Mouse (Mus musculus) G1E-ER4 (cell line): ENCODE measurements around the gene Tmem245. TPM values are rescaled to one million over a fixed set of nuclear protein-coding genes. Genes with fewer than 3 reads are reported as not detected.

ENCODE experiments used
- GATA1 ChIP-seq: IDR thresholded peaks from one replicate; pipeline ENCODE4 v1.8.0; 2012; ENCODE audit warnings: low read length, inconsistent platforms
- polyA plus RNA-seq: library from polyadenylated mRNA; stranded (reverse); fragments of >175 nt; gene quantifications from 2 replicates; pipeline ENCODE4 v1.2.3, GENCODE M21; 2012

Tmem245 gene
- polyA plus RNA-seq, 1 experiment: 0.75 TPM

DNA sequence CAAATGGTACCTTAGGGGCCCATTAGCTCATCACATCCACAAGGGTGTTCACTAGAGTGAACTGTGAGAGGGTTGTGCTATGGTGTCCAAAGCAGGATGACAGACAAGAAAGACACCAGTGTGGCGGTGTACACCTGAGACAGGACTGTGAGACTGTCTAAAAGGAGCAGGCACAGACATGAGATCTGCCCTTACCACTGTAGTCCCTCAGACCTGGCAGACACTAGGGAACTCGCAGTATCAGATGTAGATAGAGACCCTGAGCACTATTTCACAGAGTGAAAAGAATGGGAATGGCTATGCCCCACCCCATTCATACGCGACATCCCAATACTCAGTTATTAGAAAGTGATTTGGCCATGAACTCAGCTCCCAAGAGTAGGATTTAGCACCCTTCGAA is 91.3 kb downstream of the Tmem245 start:
- no peak for TF ChIP-seq GATA1

GRCm38 (mm10) chr4:56850724-56851123 is 96.5 kb downstream of the Tmem245 start:
- no peak for TF ChIP-seq GATA1

DNA sequence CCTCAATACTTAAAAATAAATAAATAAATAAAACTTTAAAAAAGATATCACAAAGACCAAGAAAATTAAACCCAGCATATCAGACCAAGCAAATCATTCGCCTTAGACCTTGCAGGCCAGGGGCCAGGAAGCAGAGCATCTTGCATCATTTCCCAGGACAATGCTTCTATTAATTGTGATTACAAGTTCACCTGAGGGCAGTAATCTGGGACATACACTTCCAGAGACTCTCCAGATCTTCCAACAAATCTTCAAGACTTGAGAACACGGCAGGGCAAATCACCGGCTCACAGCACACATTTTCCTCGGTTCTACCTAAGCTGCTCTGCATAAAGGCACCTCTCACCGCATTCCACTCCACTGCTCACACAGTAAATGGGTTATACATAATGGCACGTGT is 99.2 kb downstream of the Tmem245 start:
- no peak for TF ChIP-seq GATA1

GRCm38 (mm10) chr4:56847400-56847799 is 99.8 kb downstream of the Tmem245 start:
- no peak for TF ChIP-seq GATA1

DNA sequence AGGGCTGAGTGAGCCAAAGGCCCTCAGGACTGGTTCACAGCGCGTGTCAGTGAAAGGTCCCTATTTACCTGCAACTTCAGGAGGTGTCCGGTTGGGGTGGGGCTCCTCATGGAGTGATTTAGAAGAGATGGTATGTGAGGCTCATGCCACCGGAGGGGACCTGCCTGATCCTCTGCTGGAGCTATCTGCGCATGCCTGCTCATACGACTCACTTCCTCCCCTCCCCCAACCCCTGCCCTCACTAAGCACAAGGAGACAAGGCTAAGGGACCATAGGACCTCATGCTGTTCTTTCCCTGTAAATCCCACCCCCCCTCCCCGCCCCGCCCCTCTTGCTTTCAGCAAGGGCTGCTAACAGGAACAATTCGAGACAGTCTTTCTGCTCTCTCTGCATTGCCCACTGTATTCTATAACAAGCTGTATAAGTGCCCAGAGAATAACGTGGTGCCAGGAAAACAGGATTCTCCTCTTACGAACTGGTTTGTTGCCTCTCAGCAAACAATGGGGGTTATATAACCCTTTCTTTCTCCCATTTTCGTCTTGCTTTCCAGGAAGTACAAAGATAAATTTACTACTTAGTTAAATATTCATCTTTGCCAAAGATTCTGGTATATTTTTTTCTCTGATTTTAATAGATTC is 101.2 kb downstream of the Tmem245 start:
- TF ChIP-seq GATA1: no peak

DNA sequence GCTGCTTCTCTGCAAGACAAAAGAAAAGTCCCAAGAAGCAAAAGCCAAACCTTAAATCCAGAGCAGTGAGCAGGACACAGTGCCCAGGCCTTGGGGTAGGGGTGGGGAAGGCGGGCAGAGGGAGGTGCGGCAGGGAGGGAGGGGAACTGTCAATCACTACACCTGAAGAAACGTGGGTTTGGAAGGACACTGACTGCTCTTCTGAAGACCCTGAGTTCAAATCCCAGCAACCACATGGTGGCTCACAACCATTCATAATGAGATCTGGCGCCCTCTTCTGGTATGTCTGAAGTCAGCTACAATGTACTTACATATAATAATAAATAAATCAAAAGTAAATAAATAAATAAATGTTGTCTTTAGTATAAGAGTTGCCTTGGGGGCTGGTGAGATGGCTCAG is 102.3 kb downstream of the Tmem245 start:
- no peak for TF ChIP-seq GATA1

GRCm38 (mm10) chr4:56843963-56844362 is 103.3 kb downstream of the Tmem245 start:
- no peak for TF ChIP-seq GATA1

DNA sequence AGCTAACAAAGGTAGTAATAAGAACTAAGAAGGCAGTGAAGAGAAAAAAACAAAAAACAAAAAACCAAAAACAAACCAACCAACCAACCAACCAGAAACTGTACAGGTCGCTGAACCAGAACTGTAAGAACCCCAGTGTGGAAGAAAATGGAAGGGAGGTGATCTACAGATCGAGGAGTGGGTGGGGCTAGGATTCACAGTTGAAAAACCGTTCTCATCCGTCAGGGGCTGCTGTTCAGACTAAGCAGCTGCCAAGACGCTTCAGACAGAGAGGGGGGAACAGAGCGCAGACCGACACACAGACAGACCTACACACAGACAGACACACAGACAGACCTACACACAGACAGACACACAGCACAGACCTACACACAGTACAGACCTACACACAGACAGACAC is 104.7 kb downstream of the Tmem245 start:
- no peak for TF ChIP-seq GATA1

DNA sequence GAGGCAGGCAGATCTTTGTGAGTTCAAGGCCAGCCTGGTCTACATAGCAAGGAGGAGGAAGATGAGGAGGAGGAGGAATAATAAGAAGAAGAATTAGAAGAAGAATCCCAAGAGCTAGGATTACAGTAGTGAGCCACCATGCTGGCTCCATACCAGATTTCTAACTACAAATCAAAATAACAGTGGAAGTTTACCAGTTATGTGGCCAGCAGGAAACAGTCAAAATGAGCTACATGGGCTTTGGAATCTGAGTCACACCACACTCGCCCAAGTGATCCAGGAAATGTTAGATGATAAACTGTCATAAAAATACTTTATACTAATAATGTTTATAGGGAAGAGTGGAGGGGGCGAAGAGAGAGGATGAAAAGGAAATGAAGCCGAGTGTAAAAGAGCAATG is 106.9 kb downstream of the Tmem245 start:
- no peak for TF ChIP-seq GATA1

DNA sequence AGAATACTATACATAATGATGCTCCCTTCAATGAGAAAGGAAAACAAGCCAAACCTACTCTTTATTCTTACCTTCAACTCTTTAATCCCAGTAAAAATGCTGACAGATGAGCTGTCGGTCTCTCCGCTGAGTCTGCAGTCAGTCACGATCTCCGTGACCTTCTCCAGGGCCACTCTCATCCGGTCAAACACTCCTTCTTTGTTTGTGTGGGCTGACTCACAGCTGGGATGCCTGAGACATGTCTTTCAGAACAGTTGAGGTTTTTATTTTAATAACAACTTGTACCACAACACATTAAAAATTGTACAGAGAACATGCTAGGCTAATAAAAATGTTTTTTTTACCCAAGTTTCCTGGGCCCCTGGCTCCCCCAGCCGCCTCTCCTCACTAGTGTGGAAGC is 109.6 kb downstream of the Tmem245 start:
- no peak for TF ChIP-seq GATA1

- no peak for TF ChIP-seq GATA1
Observed at GRCm38 (mm10) chr4:56831998-56832397, 115.2 kb downstream of the Tmem245 start.

GRCm38 (mm10) chr4:56831013-56831609 is 116.1 kb downstream of the Tmem245 start:
- TF ChIP-seq GATA1: no peak

GRCm38 (mm10) chr4:56829511-56829921 is 117.7 kb downstream of the Tmem245 start:
- no peak for TF ChIP-seq GATA1

DNA sequence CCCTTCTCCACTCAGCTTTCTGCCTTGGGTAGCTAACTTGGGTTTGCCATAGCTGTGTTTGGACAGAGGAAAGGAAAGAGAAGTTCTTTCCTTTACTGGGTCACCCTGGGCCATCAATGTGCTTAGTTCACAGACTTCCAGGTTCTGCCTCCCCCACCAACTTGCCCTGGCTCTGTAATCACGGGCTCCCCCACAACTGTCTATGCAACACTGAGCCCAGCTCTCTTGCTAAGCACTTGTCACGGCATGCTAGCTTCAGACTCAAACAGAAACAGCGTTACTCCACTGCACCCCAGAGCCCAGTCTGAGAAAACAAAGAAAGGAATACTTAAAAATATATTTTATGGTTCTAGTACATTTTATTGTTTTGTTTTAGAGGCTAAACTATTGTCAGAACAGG is 118.3 kb downstream of the Tmem245 start:
- TF ChIP-seq GATA1: no peak

GRCm38 (mm10) chr4:56824231-56824630 is 123.0 kb downstream of the Tmem245 start:
- no peak for TF ChIP-seq GATA1

- no peak for TF ChIP-seq GATA1
Observed at GRCm38 (mm10) chr4:56820017-56820550, 127.2 kb downstream of the Tmem245 start.

Other genes starting within 250 kb of the Tmem245 start
- gene Gm26657, start 207.4 kb downstream of the Tmem245 start, polyA plus RNA-seq: not detected in 2 replicates
- gene Actl7b, start 206.0 kb downstream of the Tmem245 start, polyA plus RNA-seq: 0.05 and 0.06 TPM in 2 replicates
- not detected in 2 replicates for gene Actl7a, start 204.0 kb downstream of the Tmem245 start, polyA plus RNA-seq
- 3.7 and 4.6 TPM in 2 replicates for gene Elp1, start 145.1 kb downstream of the Tmem245 start, polyA plus RNA-seq
- 7.5 and 8.4 TPM in 2 replicates for gene Fam206a, start 145.1 kb downstream of the Tmem245 start, polyA plus RNA-seq
- 7.2 and 10.0 TPM in 2 replicates for gene Ctnnal1, start 82.2 kb downstream of the Tmem245 start, polyA plus RNA-seq
- not detected in 2 replicates for gene Frrs1l, start 43.0 kb upstream of the Tmem245 start, polyA plus RNA-seq
- not detected in 2 replicates for gene Epb41l4b, start 196.0 kb upstream of the Tmem245 start, polyA plus RNA-seq